Mouse (Mus musculus): ENCODE measurements around the gene Wnt7a.

DNA sequence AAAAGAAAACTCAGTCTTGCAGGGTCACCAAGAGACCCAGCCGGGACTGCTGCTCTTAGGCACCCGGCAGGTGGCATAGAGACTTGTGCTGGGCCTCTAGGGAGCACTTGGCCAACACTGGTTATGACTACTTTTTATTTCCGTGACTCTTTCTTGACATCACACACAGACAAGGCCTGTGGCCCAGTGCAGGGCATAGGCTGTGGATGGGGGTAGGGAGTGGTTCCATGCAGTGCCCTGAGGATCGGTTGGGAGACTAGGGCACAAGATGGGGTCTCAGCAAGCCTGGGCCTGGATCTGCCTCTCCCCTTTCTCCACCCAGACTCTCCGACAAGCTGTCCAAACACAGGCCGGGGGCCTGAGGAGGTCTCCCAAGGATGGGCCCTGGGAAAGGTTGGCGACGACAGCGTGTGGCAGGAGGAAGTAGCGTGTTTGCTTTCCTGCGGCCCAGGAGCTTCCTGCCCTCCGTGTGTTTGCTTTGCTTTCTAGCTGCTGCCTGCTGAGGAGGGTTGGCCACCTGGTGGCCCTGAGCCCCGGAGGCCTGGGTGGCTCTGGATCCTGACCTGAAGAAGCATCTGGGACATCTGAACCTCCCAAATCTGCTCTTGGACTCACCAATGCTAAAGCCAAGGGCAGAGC lies 53.8 kb downstream of the Wnt7a start:
- TF ChIP-seq POLR2A (IDR thresholded peaks at IDR 0.05; ENCODE audit: extremely low read depth, insufficient read depth, low read length): no peak
- no peak for TF ChIP-seq CTCF (IDR thresholded peaks at IDR 0.05; ENCODE audit: low read depth, low read length)
